Mouse (Mus musculus) CD4-positive helper T cell, adult 2 months (primary cell): ENCODE measurements around the gene Btd.

Source experiments
- DNase-seq: peaks from one replicate; pipeline ENCODE4 v3.0.0-alpha.2; 2012; ENCODE audit warnings: low read depth, missing footprints, low spot score

The Btd gene

DNA sequence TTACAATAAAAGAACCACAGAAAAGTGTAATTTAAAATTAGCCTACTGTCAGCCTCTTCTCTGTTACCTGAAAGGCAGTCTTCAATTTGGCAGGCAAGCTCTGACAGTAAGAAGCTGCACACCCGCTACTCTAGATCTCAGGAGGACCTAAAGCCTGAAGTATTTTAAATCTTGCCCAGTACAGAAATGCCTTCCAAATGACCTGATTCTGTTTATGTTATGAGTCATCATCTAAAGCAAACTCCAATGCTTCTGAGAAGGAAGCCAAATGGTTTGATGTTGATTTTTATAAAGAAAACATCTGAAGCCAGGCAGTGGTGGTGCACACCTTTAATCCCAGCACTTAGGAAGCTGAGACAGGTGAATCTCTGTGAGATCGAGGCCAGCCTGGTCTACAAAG, 59.5 kb downstream of the Btd start:
- DNase-seq: no peak

- DNase-seq: no peak
Observed at GRCm38 (mm10) chr14:31709343-31709742, 68.5 kb downstream of the Btd start.

- DNase-seq: no peak
Observed at GRCm38 (mm10) chr14:31715669-31716068, 74.8 kb downstream of the Btd start.

GRCm38 (mm10) chr14:31717360-31717759, 76.5 kb downstream of the Btd start:
- no peak for DNase-seq
